Mouse (Mus musculus) urinary bladder, postnatal 14 days (tissue): Measurements from ENCODE around the gene Exoc3.

ENCODE experiments used
- DNase-seq: peaks from one replicate; pipeline ENCODE4 v3.0.0; 2021; ENCODE audit warnings: low spot score

Exoc3 gene

DNA sequence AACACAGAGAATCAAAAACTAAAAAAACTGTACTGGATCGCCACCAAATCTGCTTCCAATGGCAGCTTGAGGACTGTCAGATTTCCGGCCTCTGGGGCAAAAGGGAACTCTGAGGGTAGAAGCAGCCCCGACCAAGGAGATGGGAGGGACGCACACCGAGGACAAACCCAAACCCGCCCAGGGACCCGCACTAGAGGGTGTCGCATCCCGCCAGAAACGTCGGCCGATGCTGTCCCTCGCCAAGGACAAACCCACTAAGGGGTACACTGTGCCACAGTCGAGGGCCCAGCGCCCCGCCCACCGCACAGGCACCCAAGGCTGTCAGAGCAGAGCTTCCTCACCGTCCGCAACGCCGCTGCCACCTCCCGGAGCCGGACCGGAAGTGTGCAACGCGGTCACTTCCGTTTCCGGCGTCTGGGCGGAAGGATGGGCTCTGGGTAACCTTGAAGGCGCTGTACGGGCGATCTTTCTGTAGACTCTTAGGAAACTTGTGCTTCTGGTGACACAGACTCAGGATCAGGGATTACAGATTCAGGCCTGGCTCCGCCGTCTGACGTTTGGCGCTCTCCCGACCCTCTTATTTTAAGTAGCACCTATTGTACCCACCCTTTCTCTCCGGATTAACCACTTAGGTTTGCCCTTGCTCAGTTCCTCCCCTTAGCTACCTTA is at the start of gene Exoc3:
Exoc3 (minus strand) TSS at position 416 of the 669 bp plus-strand sequence.
- DNase-seq: peak; percentile 90

GRCm38 (mm10) chr13:74246494-74246893 is 38.0 kb upstream of the Exoc3 start:
- no peak for DNase-seq

- no peak for DNase-seq
Observed at GRCm38 (mm10) chr13:74245899-74246231, 37.3 kb upstream of the Exoc3 start.

- peak; percentile 68 for DNase-seq
Observed at GRCm38 (mm10) chr13:74245214-74245898, 36.8 kb upstream of the Exoc3 start.

DNA sequence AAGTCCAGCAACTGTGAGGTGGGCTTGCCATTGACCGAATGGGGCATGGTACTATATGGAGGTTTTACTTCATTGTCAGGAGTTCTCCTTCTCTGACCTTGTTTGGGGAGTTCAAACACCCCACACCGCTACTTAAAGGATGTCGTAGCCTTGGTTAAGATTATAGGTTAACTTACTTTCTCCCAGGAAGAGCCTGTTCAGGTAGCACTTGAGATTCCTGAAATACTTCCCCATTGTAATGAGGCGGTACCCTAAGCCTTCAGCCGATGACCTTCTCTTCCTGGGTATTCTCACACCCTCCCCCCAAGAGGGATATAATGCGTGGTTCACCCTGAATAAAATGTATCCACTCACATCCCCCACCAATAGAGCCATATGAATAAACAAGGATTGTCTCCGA is 29.0 kb upstream of the Exoc3 start:
- no peak for DNase-seq

- no peak for DNase-seq
Observed at GRCm38 (mm10) chr13:74220659-74221058, 12.1 kb upstream of the Exoc3 start.

DNA sequence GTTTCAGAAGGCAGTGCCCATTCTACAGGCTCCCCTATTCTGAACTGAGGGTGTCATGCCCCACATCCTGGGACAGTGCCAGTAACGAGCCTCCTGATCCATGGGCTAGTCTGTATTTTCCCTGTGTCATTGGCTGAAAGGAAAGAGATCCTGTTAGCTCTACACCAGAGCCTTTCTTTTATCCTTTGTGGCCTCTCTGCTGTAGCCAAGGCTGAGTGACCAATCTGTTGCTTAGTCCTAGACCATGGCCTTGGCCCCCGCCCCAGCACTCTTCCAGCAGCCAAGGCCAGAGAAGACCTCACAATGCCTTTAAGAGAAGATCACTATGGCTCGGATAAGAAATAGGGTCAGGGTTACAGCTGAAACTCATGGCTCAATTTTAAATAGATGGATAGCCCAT is 9.9 kb upstream of the Exoc3 start:
- DNase-seq: no peak

DNA sequence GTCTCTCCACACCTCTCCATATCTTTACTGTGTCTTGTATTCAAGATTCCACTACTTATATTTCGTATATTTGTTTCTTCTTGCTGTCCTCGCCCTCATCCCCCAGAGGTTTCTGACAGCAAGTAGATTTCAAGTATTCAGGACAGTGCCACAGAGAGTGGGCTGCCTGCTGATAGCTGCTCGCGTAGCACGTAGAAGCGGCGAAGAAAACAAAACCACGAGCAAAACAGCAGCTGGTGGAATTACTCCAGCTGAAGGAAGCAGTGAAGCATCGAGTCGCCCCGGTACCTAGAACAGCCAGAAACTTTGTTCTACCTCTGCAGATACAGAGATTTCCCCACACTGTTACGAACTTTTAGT is 434 bp upstream of the Exoc3 start:
- DNase-seq: no peak

DNA sequence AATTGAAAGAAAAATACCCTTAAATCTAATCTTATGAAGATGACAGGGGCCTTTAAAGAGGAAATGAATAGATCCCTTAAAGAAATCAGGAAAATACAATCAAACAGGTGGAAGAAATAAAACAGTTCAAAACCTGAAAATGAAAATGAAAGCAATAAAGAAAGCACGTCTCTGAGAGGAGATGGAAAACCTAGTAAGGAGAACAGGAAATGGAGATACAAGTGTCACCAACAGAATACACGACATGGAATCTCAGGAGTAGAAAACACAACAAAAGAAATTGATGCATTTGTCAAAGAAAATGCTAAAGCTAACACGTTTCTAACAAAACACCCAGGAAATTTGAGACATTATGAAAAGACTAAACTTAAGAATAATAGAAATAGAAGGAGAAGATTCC is 12.1 kb downstream of the Exoc3 start:
- DNase-seq: no peak

DNA sequence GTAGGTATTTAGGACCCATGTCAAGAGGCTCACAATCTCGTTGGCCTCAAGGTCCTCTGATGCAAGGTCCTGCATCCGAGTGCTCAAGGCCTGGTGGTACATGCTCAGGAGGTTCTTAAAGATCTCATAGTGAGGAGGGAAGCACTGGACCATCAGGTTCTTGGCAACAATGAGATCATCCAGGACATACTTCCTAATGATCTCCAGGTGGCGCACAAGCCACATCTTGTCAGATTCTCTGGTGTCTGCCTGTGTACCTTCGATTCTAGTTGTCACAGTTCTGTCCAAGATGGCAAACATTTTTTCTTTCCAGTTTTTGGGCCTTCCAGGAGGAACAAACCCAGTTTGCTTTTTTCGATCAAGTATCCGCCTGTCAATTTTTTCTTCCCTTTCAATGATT is 15.9 kb downstream of the Exoc3 start:
- DNase-seq: no peak

DNA sequence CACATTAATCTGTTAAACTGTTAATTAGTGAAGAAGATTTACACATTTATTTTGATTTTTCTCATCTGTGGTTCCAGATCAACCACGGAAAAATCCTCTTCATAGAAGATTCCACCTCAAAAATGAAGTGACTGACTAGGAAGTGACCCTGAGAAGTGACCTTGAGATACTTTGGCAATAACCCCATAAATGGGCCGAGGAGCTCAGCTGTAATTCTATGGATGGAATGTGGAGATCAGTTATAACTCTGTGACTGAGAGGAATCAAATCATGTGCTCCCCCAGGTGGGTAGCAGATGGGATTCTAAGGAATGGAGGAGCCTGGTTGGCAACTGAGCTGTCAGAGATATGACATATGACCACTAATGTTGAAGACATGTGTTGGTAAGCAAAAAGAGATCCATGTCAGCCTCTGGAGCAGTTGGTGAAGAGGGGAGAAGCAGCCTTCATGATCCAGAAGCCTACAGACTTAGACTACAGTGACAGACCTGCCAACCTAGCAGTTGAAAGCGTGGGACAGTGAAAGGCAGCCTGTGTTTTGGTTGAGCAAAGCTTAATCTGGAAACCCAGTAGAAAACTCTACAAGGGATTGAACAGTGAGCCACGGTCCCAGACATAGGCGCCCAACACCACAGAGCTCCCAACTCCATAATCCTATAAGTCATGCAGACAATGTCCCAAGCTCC is 25.4 kb downstream of the Exoc3 start:
- no peak for DNase-seq

- DNase-seq: no peak
Observed at GRCm38 (mm10) chr13:74172036-74172435, 36.5 kb downstream of the Exoc3 start.

- no peak for DNase-seq
Observed at GRCm38 (mm10) chr13:74169446-74170164, 38.9 kb downstream of the Exoc3 start.

DNA sequence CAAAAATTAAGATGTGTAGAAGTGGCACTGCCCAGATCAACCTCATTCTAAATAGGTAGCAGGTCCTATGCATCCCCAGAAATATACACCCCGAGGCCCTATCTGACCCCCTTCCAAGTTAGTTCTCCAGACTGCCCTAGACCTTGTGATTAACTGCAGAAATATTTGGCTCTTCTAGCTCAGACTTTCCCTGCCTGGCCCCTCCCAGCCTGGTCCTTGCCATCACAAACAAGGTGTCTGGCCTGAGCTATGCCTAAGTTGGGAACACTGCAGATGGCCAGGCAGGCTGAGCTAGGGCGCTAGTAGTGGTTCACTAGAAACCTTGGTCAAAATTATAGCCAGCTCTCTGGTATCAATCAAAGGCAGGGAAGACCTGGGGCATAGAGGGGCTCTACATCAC is 41.0 kb downstream of the Exoc3 start:
- DNase-seq: peak; percentile 42

- no peak for DNase-seq
Observed at GRCm38 (mm10) chr13:74167057-74167413, 41.5 kb downstream of the Exoc3 start.

DNA sequence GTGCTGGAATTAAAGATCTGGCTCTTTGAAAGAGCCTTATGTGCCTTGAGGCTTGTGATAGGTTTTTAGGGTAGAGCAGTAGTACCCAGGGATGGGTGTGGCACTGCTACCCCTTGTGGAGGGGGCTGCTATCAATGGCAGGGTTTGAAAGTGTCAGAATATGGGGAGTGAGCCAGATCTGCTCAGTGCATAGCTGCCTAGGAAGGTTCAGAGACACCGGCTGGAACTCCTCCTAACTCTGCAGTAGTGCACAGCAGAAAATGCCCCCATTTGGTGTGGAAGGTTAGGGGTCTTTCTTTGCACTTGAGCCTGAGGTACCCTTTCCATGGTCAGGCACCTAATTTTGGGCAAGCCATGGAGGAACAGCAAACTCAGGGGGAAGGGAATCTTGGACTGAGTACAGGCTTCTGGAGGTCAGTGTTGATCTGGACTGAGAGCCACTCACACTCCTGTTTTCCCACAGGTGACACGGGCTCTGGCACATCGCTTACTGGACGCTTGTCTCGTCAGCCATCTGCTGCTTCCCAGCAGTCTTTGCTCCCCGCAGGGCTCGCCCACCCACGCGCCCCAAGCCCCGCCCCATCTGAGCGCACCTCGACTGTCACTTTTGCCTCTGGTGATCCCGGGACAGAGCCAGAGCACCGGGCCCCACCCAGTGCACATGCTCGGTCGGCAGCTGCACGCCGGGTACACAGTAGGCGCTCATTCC is 42.0 kb downstream of the Exoc3 start:
- DNase-seq: peak; percentile 58

DNA sequence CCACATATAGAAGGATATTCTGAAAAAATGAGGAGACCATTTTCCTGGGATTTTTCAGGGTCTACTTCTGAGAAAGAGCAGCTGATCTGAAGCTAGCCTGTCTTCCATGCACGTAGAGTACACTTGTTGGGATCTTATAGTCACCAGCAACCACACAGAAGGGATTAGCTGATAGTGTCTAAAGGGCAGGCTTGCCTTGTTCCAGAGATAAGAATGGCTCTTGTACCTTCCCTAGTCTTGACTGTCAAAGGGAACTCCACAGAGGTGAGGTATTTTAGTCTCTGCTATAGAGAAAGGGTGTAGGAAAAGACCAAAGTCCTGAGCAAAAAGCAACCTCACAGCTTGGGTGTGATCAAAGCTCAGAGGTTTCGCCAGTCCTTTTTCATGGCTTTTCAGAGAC is 61.2 kb downstream of the Exoc3 start:
- no peak for DNase-seq

- no peak for DNase-seq
Observed at GRCm38 (mm10) chr13:74145983-74146622, 62.4 kb downstream of the Exoc3 start.

DNA sequence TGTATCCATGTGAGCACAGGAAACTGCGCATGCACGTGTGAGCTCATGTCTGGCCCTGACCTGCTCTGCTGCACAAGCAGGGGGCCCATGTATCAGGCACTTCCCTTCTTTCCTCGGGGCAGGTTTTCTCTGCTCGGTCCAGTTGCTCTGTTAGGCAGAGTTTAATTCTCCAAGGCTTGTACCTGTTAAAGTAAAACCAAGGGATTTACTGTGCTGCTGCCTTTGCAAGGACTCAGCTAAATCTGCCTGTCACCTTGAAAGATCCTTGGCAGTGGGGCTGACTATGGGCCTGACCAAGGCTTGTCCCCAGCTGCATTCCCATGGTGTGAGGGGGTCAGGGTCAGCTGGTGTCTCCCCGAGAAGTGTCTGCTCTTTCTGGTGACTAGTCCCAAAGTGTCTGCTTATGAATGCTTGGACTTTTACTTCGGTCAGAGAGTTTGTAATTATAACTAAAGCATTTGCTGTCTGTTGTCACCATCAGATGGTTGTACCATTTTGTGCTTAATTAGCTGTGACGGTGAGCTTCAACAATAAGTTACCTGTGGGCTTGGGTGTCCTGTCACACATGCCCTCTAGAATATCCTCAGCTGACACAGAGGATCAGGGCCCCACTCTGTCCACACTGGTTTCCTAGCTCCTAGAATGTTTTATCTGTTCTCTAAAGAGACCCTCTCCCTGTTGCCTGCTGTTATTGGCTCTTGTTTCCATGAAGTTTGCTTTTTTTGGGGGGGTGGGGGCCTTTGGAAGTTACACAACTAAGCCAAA is 64.2 kb downstream of the Exoc3 start:
- no peak for DNase-seq

DNA sequence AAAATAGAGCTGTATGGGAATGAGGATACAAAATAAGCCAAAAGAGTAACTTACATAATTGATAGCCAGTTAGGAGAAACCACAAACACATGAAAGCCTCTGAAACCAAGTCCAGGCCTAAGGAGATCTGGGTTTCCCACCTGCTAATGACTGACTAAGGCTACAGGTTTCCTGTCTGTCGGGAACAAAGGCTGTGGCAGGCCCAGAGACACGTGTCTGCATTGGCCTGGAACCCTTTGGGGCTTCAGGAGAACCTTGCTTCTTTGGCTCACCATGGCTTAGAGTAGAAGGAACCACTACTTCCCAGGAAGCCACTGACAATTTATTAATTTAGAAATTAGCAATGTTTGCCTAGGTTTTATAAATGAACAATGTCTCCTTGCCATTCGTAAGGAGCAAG is 65.2 kb downstream of the Exoc3 start:
- DNase-seq: no peak

DNA sequence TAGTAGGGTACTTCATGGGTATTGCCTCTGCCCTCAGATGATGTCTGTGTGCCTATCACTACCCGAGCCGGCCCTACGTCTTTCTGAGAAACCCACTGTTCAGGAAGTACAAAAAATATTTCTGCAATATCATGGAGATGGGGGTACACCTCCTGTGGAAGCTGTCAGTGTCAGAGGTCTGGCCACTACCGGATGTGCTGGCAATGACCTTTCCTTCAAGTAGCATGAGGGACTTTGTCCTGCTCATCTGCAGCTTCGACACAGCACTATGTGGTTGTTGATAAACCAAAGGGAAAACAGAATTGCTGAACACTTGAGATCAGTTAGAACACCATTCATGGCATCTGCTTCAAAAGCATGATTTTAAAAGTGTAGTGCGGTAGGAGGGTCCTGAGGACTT is 67.7 kb downstream of the Exoc3 start:
- no peak for DNase-seq
